Mouse (Mus musculus) neural tube, embryonic 12.5 days (tissue): ENCODE results near the gene Dynll1. TPM values are rescaled to one million over a fixed set of nuclear protein-coding genes. Genes with fewer than 3 reads are reported as not detected.

Experiments
- ATAC-seq: fragments of 200-750 bp; cut with Nextera tagmentation; 2 replicates; pipeline ENCODE4 v1.8.0; 2017; ENCODE audit warnings: low read depth, mild to moderate bottlenecking, moderate TSS enrichment, moderate library complexity; ENCODE audit not compliant: low FRiP score
- H3K27ac ChIP-seq: fragments of 300-500 bp; sonication (generic); 2 replicates; pipeline ENCODE4 v1.5.1; 2016
- H3K27me3 ChIP-seq: fragments of 300-500 bp; sonication (generic); replicated peaks from 2 replicates; pipeline ENCODE4 v1.6.1; 2016; ENCODE audit warnings: mild to moderate bottlenecking
- H3K36me3 ChIP-seq: fragments of 300-500 bp; sonication (generic); 2 replicates; pipeline ENCODE4 v1.6.1; 2016; ENCODE audit warnings: mild to moderate bottlenecking
- H3K4me1 ChIP-seq: fragments of 300-500 bp; sonication (generic); 2 replicates; pipeline ENCODE4 v1.6.1; 2016
- H3K4me2 ChIP-seq: fragments of 300-500 bp; sonication (generic); replicated peaks from 2 replicates; pipeline ENCODE4 v1.6.1; 2016; ENCODE audit warnings: mild to moderate bottlenecking
- H3K4me3 ChIP-seq: fragments of 300-500 bp; sonication (generic); 2 replicates; pipeline ENCODE4 v1.5.1; 2016
- H3K9ac ChIP-seq: fragments of 300-500 bp; sonication (generic); 2 replicates; pipeline ENCODE4 v1.6.1; 2016; ENCODE audit warnings: mild to moderate bottlenecking
- H3K9me3 ChIP-seq: fragments of 300-500 bp; sonication (generic); 2 replicates; pipeline ENCODE4 v1.6.1; 2016; ENCODE audit warnings: mild to moderate bottlenecking
- WGBS: fragments of 180-500 bp; shearing (Covaris S2); methylation state at CpG from one replicate; pipeline ENCODE4 v1.1.7; 2016; 5-methylcytosine and 5-hydroxymethylcytosine counted together
- polyA plus RNA-seq: library from polyadenylated mRNA; unstranded; fragments of >200 nt; fragmentation: Nextera tagmentation; extraction: Ambion mirVana; gene quantifications from 2 replicates; pipeline ENCODE4 v1.2.1, GENCODE M21; 2016

Gene Dynll1
- polyA plus RNA-seq, 1 experiment from 2014 or later, result 1,356 TPM

DNA sequence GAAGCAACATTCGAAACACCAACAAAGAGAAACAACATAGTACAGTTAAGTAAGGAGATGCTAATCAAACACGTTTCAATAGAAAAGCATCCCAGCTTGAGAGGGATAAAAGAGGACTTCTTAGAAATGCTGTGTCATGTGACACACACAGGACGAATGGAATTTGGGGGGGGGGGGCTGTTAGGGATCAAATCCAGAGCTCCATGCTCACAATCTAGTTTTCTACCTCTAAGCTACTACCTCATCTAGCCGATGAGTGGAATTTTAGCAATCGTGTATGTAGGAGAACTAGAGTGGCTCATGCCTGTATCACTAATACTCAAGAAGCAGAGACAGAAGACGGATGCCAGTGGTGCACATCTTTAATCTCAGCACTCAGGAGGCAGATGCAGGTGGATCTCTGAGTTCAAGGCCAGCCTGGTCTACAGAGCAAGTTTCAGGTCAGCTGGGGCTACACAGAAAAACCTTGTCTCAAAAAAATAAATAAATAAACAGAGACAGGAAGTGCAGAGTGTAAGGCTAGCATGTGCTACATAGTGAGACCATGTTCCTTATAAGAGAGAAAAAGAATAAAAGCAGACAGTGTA is 27.2 kb downstream of the Dynll1 start:
- WGBS, result 78% methylated on average over 6 of the region's 6 CpGs
- no peak overlapping the region for H3K4me3 ChIP-seq
- H3K27me3 ChIP-seq, result no peaks in the 10 kb centered on the region
- H3K9ac ChIP-seq, result peak overlapping the region; percentile 4; the same call in 1 of the 2 replicates
- H3K4me2 ChIP-seq, result peak overlapping the region; percentile 91
- H3K4me1 ChIP-seq, result peaks cover 37% of the 10 kb centered on the region
- no peak overlapping the region for H3K27ac ChIP-seq
- ATAC-seq, result 0 out of 2 replicates have a peak, but pooled peaks have one; percentile 8
- peaks cover 11% of the 10 kb centered on the region for H3K36me3 ChIP-seq
- H3K9me3 ChIP-seq, result no peaks in the 10 kb centered on the region

DNA sequence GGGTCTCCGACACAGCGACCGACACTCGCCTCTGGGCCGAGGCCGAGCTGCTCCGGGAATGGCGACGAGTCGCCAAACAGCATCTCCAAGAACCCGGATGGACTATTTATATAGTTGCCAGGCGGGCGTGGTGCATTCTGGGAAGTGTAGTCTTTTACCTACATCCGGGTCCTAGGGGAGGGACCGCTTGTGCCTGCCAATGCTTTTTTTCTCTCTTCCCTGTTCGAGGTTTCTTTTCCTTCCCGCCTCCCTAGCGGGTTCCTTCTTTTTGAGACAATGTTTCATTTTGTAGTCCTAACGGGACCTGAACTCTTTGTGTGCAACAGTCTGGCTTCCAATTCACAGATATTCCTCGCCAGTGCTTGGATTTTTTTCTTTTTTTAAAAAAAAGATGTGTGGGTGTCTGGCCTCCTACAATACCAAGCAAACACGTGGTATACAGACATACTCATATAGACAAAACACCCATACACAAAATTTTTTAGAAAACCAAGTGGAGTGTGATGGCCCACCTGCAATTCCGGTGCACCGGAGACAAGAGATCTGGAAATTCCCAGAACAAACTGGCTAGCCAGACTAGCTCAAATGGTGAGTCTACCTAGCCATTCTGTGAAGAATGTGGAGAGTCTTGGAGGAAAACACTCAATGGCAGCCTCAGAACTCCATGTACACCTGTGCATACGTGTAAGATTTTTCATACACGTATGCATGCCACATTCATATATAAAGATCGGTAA is 27.8 kb downstream of the Dynll1 start, which contains the start of gene Rnf10:
Gene Rnf10, minus strand, starts transcription at position 87 of the 737 bp plus-strand sequence.
- peak; percentile 82; the same call in 1 of the 2 replicates for ATAC-seq
- Histone ChIP-seq H3K27me3 (no peaks in the 10 kb centered on the region), H3K4me1 (peaks cover 37% of the 10 kb centered on the region), H3K4me3 (peak within 1 kb of the TSS; percentile 96), H3K36me3 (peaks cover 16% of the 10 kb centered on the region), H3K9ac (peak within 1 kb of the TSS; percentile 95), H3K9me3 (no peaks in the 10 kb centered on the region), H3K27ac (peak within 1 kb of the TSS; percentile 55; the same call in 1 of the 2 replicates), H3K4me2 (peak within 1 kb of the TSS; percentile 91)
- WGBS, result 14% methylated on average over 26 of the region's 26 CpGs

DNA sequence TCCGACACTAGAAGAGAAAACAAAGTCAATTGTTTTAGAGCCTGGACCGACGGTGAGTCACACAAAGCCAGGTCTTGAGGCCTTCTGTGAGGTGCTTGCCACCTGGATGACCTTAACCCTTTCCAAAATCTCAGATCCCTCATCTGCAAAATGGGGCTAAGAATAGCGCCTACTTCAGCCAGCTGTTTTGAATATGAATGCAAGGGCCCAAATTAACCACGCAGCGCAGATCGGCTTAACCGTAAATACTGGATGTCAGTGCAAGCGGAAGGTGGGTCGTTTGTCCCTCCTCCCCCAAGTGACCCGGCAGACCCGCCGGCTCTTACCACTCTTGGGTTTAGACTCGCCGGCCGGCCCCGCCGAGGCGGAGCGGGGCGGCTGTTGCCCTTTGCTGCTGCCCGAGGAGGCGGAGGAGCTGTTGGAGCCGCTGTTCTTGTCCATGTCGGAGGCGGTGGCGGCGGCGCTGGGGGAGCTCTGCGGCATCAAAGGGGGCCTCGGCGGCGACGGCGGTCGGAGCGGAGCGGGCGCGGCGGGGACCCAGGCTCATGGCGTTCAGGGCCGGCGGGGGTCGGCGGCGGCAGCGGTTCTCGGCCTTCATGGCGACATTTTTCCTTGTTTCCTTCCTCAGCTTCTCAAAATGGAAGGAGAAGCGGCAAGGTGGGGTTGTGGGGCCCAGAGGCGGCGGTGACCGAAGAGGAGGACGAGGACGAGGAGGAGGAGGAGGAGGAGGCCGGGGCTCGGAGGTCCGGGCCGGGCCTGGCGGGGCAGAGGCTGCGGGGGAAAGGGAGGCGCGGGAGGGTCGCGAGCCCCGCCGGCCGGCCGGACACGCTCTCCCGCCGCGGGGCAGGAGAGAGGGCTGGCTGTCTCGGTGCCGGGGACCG is 28.6 kb downstream of the Dynll1 start:
- Histone ChIP-seq H3K4me2 (peak overlapping the region; percentile 91), H3K9me3 (no peaks in the 10 kb centered on the region), H3K9ac (peak overlapping the region; percentile 95), H3K27ac (peak overlapping the region; percentile 55; the same call in 1 of the 2 replicates), H3K27me3 (no peaks in the 10 kb centered on the region), H3K4me3 (peak overlapping the region; percentile 96), H3K36me3 (peaks cover 16% of the 10 kb centered on the region), H3K4me1 (peaks cover 40% of the 10 kb centered on the region)
- WGBS, result under 1% methylated on average over 76 of the region's 77 CpGs
- ATAC-seq, result peak; percentile 44; the same call in 1 of the 2 replicates

DNA sequence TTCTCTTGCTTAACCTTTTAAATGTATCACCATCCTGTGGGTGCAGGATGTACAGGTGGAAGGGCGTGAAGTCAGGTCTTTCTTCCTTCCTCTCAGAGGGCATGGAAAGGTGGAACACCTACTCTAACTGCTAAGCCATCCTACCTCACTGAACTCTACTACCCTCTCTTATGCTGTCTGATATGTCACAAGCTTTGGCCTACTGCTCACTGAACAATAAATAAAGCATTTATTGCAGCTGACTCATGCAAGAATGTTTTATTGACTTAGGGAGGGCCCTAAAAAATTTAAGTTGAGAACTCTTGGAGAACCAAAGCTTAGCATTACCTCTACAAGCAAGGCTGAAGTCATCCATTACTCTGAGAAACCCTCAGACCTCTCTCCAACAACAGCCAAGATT is 30.8 kb downstream of the Dynll1 start:
- no peak overlapping the region for H3K27ac ChIP-seq
- H3K27me3 ChIP-seq, result no peaks in the 10 kb centered on the region
- no peaks in the 10 kb centered on the region for H3K9me3 ChIP-seq
- peak overlapping the region; percentile 91; the same call in 1 of the 2 replicates for H3K4me2 ChIP-seq
- no peak for ATAC-seq
- 97% methylated on average over 1 of the region's 1 CpGs for WGBS
- H3K9ac ChIP-seq, result no peak overlapping the region
- peaks cover 19% of the 10 kb centered on the region for H3K36me3 ChIP-seq
- no peak overlapping the region for H3K4me3 ChIP-seq
- peaks cover 40% of the 10 kb centered on the region for H3K4me1 ChIP-seq

DNA sequence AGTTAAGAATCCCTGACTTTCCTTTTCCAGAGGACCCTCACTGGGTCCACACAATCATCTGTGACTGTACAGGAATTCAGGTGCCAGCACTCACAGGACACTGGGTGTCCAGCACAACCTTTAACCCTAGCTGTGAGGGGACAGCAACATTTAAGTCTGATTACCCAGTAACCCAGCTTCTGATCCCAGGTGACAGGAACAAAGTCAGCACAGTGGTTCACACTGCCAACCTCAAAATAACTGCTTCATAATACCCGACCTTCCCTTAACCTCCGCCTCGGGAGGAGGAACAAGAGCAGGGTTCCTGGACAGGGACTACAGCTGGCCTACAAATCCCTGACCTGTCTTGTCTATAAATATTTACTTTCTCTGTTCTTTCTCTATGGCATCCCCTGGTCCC is 32.5 kb downstream of the Dynll1 start:
- no peaks in the 10 kb centered on the region for H3K9me3 ChIP-seq
- H3K9ac ChIP-seq, result no peak overlapping the region
- WGBS, result 69% methylated on average over 3 of the region's 3 CpGs
- no peaks in the 10 kb centered on the region for H3K27me3 ChIP-seq
- peak overlapping the region; percentile 18 for H3K4me2 ChIP-seq
- no peak for ATAC-seq
- H3K4me3 ChIP-seq, result no peak overlapping the region
- peaks cover 19% of the 10 kb centered on the region for H3K36me3 ChIP-seq
- H3K27ac ChIP-seq, result no peak overlapping the region
- H3K4me1 ChIP-seq, result peaks cover 38% of the 10 kb centered on the region

DNA sequence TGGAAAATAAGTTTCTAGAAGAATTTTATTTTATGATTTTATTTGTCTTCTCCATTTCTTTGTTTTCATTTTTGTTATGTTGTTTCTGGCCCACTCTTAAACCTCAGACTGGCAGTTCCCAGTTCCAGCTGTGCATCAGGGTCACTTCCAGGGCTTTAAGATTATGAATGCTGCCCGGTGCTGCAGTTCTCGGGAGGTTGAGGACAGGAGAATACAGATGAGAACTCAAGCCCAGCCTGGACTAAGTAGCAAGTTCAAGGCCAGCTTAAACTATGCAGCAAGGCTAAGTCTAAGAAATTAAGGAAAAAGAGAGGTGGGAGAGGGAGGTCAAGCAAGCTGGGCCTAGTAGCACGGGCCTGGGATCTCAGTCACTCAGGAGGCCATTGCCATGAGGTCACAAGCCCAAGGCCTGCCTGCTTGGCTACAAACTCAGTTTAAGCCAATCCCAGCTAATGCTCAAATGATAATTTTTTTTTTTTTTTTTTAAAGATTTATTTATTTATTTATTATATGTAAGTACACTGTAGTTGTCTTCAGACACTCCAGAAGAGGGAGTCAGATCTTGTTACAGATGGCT is 33.2 kb downstream of the Dynll1 start:
- ATAC-seq, result no peak
- 86% methylated on average over 3 of the region's 3 CpGs for WGBS
- Histone ChIP-seq H3K9me3 (no peaks in the 10 kb centered on the region), H3K4me3 (no peak overlapping the region), H3K27ac (no peak overlapping the region), H3K9ac (no peak overlapping the region), H3K4me1 (peaks cover 35% of the 10 kb centered on the region), H3K36me3 (peaks cover 20% of the 10 kb centered on the region), H3K4me2 (no peak overlapping the region), H3K27me3 (no peaks in the 10 kb centered on the region)

DNA sequence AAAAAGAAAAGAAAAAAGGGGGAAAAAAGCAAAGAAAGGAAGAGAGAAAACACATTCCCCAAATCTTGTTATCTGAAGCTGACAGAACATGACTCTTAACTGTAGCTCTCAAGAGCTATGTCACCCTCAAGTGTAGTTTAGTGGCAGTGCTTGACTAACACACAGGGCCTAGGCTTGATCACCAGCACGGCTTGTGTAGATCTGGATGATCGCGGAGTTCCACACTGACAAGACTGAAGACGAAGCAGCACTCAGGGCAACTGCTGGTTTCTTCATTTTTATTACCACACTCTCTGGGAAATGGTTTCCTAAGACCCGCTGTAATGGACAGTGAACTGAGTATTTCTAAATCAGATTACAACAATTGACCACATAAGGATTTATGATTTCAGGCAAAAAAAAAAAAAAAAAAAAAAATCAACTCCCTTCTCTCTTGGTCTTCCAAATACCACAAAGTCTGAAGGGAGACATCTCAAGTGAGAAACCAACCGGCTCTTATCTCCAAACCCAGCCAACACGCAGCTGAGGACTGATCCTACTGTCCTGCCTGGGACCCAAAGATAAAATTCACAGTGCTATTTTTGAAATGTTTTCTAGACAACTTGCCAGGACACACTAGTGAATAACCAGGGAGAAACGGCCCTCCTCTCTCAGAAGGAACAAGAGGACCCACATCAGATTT is 33.9 kb downstream of the Dynll1 start:
- WGBS, result 86% methylated on average over 8 of the region's 8 CpGs
- no peak overlapping the region for H3K9ac ChIP-seq

DNA sequence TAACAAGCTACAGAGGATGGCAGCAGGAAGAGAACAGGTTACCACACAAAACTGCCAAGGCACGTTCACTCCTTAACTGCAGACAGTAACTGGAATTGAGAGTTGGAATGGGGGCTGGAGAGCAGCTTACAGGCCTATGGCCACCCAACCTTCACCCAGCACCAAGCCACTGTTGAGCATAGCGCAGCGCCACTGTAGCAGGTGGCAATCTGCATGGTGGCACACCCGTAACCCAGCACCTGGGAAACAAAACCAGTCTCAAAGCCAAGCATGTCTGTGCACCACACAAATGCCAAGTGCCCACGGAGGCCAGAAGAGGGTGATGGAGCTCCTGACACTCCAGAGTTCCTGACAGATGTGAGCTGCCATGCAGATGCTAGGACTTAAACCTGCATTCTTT is 34.5 kb downstream of the Dynll1 start:
- no peak for ATAC-seq
- H3K36me3 ChIP-seq, result peaks cover 25% of the 10 kb centered on the region
- WGBS, result 94% methylated on average over 5 of the region's 5 CpGs
- no peak overlapping the region; the same call in 1 of the 2 replicates for H3K4me2 ChIP-seq
- no peaks in the 10 kb centered on the region for H3K27me3 ChIP-seq
- peaks cover 32% of the 10 kb centered on the region for H3K4me1 ChIP-seq
- no peak overlapping the region for H3K9ac ChIP-seq
- no peak overlapping the region for H3K27ac ChIP-seq
- H3K4me3 ChIP-seq, result no peak overlapping the region
- H3K9me3 ChIP-seq, result no peaks in the 10 kb centered on the region

More for the DNA sequence above, 33.9 kb downstream of the Dynll1 start:
- H3K4me1 ChIP-seq, result peaks cover 35% of the 10 kb centered on the region
- no peak for ATAC-seq
- H3K4me3 ChIP-seq, result no peak overlapping the region
- no peak overlapping the region for H3K27ac ChIP-seq
- peaks cover 25% of the 10 kb centered on the region for H3K36me3 ChIP-seq
- H3K4me2 ChIP-seq, result no peak overlapping the region
- H3K27me3 ChIP-seq, result no peaks in the 10 kb centered on the region
- H3K9me3 ChIP-seq, result no peaks in the 10 kb centered on the region

DNA sequence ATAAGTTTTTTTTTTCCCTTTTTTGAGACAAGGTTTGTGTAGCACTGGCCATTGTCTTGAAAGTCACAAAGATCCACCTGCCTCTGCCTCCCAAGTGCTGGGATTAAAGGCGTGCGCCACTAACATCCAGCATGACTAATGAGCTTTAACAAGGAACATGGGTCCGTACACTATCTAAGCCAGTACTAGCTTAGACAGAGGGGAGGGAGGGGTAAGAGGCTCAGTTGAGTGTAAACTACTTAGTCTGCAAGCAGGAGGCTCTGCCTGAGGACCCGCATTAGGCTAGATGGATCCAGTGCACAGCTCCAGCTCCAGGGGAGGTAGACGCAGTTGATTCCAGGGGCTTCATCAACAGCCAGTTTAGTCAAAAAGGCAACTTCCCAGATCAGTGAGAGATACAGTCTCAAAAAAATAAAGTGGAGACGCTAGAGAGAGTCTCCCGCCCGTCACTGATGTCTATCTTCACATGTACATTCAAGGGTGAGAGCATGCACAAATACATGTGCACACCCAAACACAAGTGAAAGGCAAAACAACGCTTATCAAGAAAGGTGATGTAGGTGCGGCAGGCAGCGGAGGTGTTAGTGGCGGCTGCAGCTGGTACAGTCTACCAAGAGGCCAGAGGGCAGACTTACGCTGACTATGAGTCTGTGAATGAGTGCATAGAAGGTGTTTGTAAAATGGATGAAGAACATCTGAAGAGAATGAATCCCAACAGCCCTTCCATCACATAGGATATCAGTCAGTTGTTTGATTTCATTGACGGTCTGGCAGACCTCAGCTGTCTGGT is 38.1 kb downstream of the Dynll1 start:
- Histone ChIP-seq H3K4me3 (no peak overlapping the region), H3K27me3 (no peaks in the 10 kb centered on the region), H3K9ac (no peak overlapping the region), H3K4me1 (peaks cover 5% of the 10 kb centered on the region), H3K9me3 (no peaks in the 10 kb centered on the region), H3K27ac (no peak overlapping the region), H3K4me2 (no peak overlapping the region), H3K36me3 (peaks cover 37% of the 10 kb centered on the region)
- 91% methylated on average over 14 of the region's 14 CpGs for WGBS
- no peak for ATAC-seq

DNA sequence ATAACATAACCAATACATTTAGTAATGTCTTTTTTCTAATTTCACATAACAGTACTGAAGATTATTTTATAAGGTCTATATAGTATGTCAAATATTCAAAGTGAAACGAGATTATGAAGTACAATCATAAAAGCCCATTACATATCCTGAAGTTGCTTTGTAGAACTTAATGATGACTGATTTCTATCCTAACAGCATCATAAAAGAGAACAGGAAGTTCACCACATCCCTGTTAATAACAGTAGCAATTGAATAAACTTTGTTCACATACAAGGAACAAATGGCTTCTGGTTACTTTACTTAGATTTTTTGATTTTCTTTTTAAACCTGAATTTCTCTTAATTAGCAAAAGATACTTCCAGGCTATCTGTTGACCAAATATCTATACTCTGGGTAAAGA is 38.9 kb downstream of the Dynll1 start:
- Histone ChIP-seq H3K36me3 (peaks cover 45% of the 10 kb centered on the region), H3K4me2 (no peak overlapping the region), H3K4me1 (peaks cover 3% of the 10 kb centered on the region; the same call in 1 of the 2 replicates), H3K27ac (no peak overlapping the region), H3K4me3 (no peak overlapping the region), H3K27me3 (no peaks in the 10 kb centered on the region), H3K9me3 (no peaks in the 10 kb centered on the region), H3K9ac (no peak overlapping the region)
- WGBS, result 80% methylated on average over 1 of the region's 1 CpGs
- ATAC-seq, result no peak

DNA sequence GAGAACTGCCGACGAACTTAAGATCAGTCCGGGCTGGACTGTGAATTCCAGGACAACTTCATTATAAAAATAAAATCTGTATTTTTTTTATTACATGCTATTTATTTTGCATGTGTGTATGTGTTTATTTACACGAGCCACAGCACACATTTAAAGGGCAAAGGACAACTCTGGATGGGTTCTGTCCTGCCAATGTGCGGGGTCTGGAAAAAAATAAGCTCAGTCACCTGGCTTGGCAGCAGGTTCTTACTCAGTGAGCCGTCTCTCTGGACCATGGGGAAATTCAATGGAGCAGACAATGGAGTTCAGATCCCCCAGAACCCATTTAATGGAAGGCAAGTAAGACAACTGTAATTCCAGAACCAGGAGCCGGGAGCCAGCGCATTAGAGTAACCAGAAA is 39.7 kb downstream of the Dynll1 start:
- no peak overlapping the region for H3K9ac ChIP-seq
- H3K4me1 ChIP-seq, result peaks cover 3% of the 10 kb centered on the region; the same call in 1 of the 2 replicates
- no peak overlapping the region for H3K27ac ChIP-seq
- H3K4me3 ChIP-seq, result no peak overlapping the region
- WGBS, result 92% methylated on average over 8 of the region's 8 CpGs
- ATAC-seq, result no peak
- no peaks in the 10 kb centered on the region for H3K9me3 ChIP-seq
- peaks cover 50% of the 10 kb centered on the region for H3K36me3 ChIP-seq
- H3K27me3 ChIP-seq, result no peaks in the 10 kb centered on the region
- no peak overlapping the region for H3K4me2 ChIP-seq
